Mouse (Mus musculus): ENCODE data around the gene Gm7792. TPM values are rescaled to one million over a fixed set of nuclear protein-coding genes. Genes with fewer than 3 reads are reported as not detected.
"Not testable (repeated sequence)": the region's sequence is repeated elsewhere in the genome, so short reads cannot be mapped to it uniquely, and the experiment has no call there.

The Gm7792 gene
- polyA plus RNA-seq (2015; fragmentation: Nextera tagmentation; extraction: Ambion mirVana), result not detected in 2 replicates

- not testable (repeated sequence) for H3K36me3 ChIP-seq; H3K4me3 ChIP-seq; H3K9me3 ChIP-seq; H3K4me1 ChIP-seq; H3K9ac ChIP-seq; H3K27ac ChIP-seq; H3K27me3 ChIP-seq; H3K4me2 ChIP-seq; ATAC-seq (ENCODE audit: borderline replicate concordance, extremely low read depth, low FRiP score, low TSS enrichment)
- 50% methylated on average over 1 of the region's 2 CpGs for WGBS
These were observed at the start of gene Gm7792 for GRCm38 (mm10) chr5:93843476-93843875. Gene Gm7792, plus strand, starts transcription at chr5:93843776.

Other genes with a start within 250 kb of the Gm7792 start
- gene C87414, start 172.2 kb upstream of the Gm7792 start, polyA plus RNA-seq (2015; fragmentation: Nextera tagmentation; extraction: Ambion mirVana), result not detected in 2 replicates
- gene Gm16429, start 85.3 kb downstream of the Gm7792 start, polyA plus RNA-seq (2015; fragmentation: Nextera tagmentation; extraction: Ambion mirVana), result not detected in 2 replicates
- gene BC061212, start 226.8 kb downstream of the Gm7792 start, polyA plus RNA-seq (2015; fragmentation: Nextera tagmentation; extraction: Ambion mirVana), result not detected in 2 replicates
- not detected in 2 replicates for gene Gm6351, start 232.6 kb downstream of the Gm7792 start, polyA plus RNA-seq (2015; fragmentation: Nextera tagmentation; extraction: Ambion mirVana)